14 mouse cellular contexts compared by ENCODE assay signal in the genomic region with DNA sequence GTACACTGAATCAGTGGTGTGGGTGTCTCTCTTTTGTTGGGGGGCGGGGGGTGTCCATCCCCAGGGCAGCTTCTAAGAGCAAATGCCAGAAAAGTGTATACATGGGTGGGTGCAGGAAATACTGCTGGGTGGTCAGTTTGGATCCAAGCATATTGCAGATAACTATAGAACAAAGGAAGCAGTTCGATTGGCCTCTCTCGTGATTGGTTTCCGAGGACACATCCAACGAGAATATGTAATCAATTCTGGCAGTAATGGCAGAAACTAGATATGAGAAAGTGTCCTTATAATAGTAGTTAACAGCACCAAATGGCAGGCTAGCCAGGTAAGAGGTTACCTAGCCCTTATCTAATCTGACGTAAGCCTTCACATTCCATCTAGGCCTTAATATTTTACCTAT.
A peak's percentile ranks its signal among the peaks of the same experiment; 100 is the strongest.
DNase-seq lines count a peak whose midpoint lies in the region; ATAC-seq lines count a peak whose summit lies in the region.
"Had no signal": no experiment of that assay in that cellular context is flagged by ENCODE, and none has a peak within 500 bp of the region (broad histone marks: within the 10 kb centered on the region; RNA-seq: fewer than 3 reads in every experiment).

No protein-coding gene starts in this region.

- H3K9me3 ChIP-seq in forebrain, embryonic 10.5 days, result peaks cover 7% of the 10 kb centered on the region; the same call in 1 of the 2 replicates
- 0 out of 2 replicates have a peak, but pooled peaks cover 6% of the 10 kb centered on the region for H3K9me3 ChIP-seq in forebrain, embryonic 12.5 days
- H3K9me3 ChIP-seq in embryonic facial prominence, embryonic 14.5 days (ENCODE audit: control insufficient read depth, low read length), result no peaks in the 10 kb centered on the region
- no peaks in the 10 kb centered on the region for H3K9me3 ChIP-seq in kidney, embryonic 14.5 days (ENCODE audit: control insufficient read depth, low read length)
- no peaks in the 10 kb centered on the region for H3K9me3 ChIP-seq in heart, embryonic 10.5 days

- peak; percentile 19 for DNase-seq in forebrain, embryonic 10.5 days (ENCODE audit: extremely low spot score, low spot score)
- DNase-seq in 3T3-L1 (ENCODE audit: low read depth, low spot score) (peak; percentile 71), NIH3T3 (ENCODE audit: low read depth) (peak; percentile 47)
- DNase-seq in embryonic facial prominence, embryonic 14.5 days (ENCODE audit: low spot score), result peak; percentile 1
- no peak for DNase-seq in heart, embryonic 10.5 days (ENCODE audit: low spot score)
- DNase-seq: adrenal gland, adult 2 months; cerebellum, postnatal 10 days; gastrocnemius, postnatal 14 days; kidney, postnatal 36 days; lung, embryonic 14.5 days had no signal

- no peak overlapping the region for H3K4me2 ChIP-seq in forebrain, embryonic 12.5 days
- H3K4me2 ChIP-seq in embryonic facial prominence, embryonic 14.5 days (ENCODE audit: low read depth, low read length), result no peak overlapping the region
- H3K4me2 ChIP-seq in kidney, embryonic 14.5 days (replicated peaks; ENCODE audit: low read depth, low read length), result no peak overlapping the region
- H3K4me2 ChIP-seq: lung, embryonic 14.5 days had no signal

- no peaks in the 10 kb centered on the region for H3K36me3 ChIP-seq in forebrain, embryonic 10.5 days (replicated peaks)
- H3K36me3 ChIP-seq in forebrain, embryonic 12.5 days (replicated peaks), result no peaks in the 10 kb centered on the region
- no peaks in the 10 kb centered on the region for H3K36me3 ChIP-seq in embryonic facial prominence, embryonic 14.5 days (ENCODE audit: control insufficient read depth, insufficient read depth, low read length)
- no peaks in the 10 kb centered on the region for H3K36me3 ChIP-seq in kidney, embryonic 14.5 days (ENCODE audit: control insufficient read depth, insufficient read depth, low read length)
- H3K36me3 ChIP-seq in heart, embryonic 10.5 days, result no peaks in the 10 kb centered on the region

- no peaks in the 10 kb centered on the region for H3K27me3 ChIP-seq in forebrain, embryonic 10.5 days (ENCODE audit: poor library complexity, severe bottlenecking)
- no peaks in the 10 kb centered on the region for H3K27me3 ChIP-seq in forebrain, embryonic 12.5 days
- no peaks in the 10 kb centered on the region for H3K27me3 ChIP-seq in embryonic facial prominence, embryonic 14.5 days (replicated peaks; ENCODE audit: control insufficient read depth, insufficient read depth, low read length)
- no peaks in the 10 kb centered on the region for H3K27me3 ChIP-seq in kidney, embryonic 14.5 days (ENCODE audit: control insufficient read depth, insufficient read depth, low read length)
- no peaks in the 10 kb centered on the region for H3K27me3 ChIP-seq in heart, embryonic 10.5 days (ENCODE audit: insufficient read depth, poor library complexity, severe bottlenecking)

- no peaks in the 10 kb centered on the region for H3K4me1 ChIP-seq in forebrain, embryonic 10.5 days
- H3K4me1 ChIP-seq in forebrain, embryonic 12.5 days, result no peaks in the 10 kb centered on the region
- no peaks in the 10 kb centered on the region for H3K4me1 ChIP-seq in embryonic facial prominence, embryonic 14.5 days (ENCODE audit: control insufficient read depth, insufficient read depth, low read length)
- no peaks in the 10 kb centered on the region for H3K4me1 ChIP-seq in kidney, embryonic 14.5 days (ENCODE audit: control insufficient read depth, insufficient read depth, low read length)
- H3K4me1 ChIP-seq in heart, embryonic 10.5 days, result no peaks in the 10 kb centered on the region

- 65% methylated on average over 6 of the region's 6 CpGs for WGBS in forebrain, embryonic 10.5 days
- WGBS in forebrain, embryonic 12.5 days, result 66% methylated on average over 6 of the region's 6 CpGs
- 70% methylated on average over 6 of the region's 6 CpGs for WGBS in embryonic facial prominence, embryonic 14.5 days
- 75% methylated on average over 6 of the region's 6 CpGs for WGBS in kidney, embryonic 14.5 days
- WGBS in heart, embryonic 10.5 days, result 65% methylated on average over 6 of the region's 6 CpGs

- H3K9ac ChIP-seq in forebrain, embryonic 12.5 days, result no peak overlapping the region
- H3K9ac ChIP-seq in embryonic facial prominence, embryonic 14.5 days (ENCODE audit: low read depth, low read length), result no peak overlapping the region
- H3K9ac ChIP-seq in kidney, embryonic 14.5 days (ENCODE audit: low read depth, low read length), result no peak overlapping the region
- H3K9ac ChIP-seq: lung, embryonic 14.5 days had no signal

- H3K4me3 ChIP-seq in forebrain, embryonic 10.5 days, result no peak overlapping the region
- no peak overlapping the region for H3K4me3 ChIP-seq in forebrain, embryonic 12.5 days (replicated peaks)
- H3K4me3 ChIP-seq in embryonic facial prominence, embryonic 14.5 days (ENCODE audit: low read depth, low read length), result no peak overlapping the region
- H3K4me3 ChIP-seq in kidney, embryonic 14.5 days (ENCODE audit: low read length), result no peak overlapping the region
- no peak overlapping the region for H3K4me3 ChIP-seq in heart, embryonic 10.5 days

- no peak for ATAC-seq in forebrain, embryonic 12.5 days (ENCODE audit: low FRiP score)
- no peak for ATAC-seq in embryonic facial prominence, embryonic 14.5 days (ENCODE audit: low read depth)
- ATAC-seq in kidney, embryonic 14.5 days (ENCODE audit: low FRiP score, low TSS enrichment), result no peak
- no peak for ATAC-seq in megakaryocyte progenitor cell, adult 5-6 weeks (replicated peaks; ENCODE audit: poor library complexity)
- ATAC-seq: inflammation-experienced regulatory T-cells, adult 6 months had no signal

- H3K27ac ChIP-seq in forebrain, embryonic 10.5 days, result no peak overlapping the region
- no peak overlapping the region for H3K27ac ChIP-seq in forebrain, embryonic 12.5 days
- H3K27ac ChIP-seq in embryonic facial prominence, embryonic 14.5 days (replicated peaks; ENCODE audit: low read depth, low read length), result no peak overlapping the region
- H3K27ac ChIP-seq in kidney, embryonic 14.5 days (ENCODE audit: low read depth, low read length), result no peak overlapping the region
- H3K27ac ChIP-seq in heart, embryonic 10.5 days, result no peak overlapping the region
